Mouse (Mus musculus) hindbrain, embryonic 11.5 days (tissue): Measurements from ENCODE around the gene Syne4. TPM values are rescaled to one million over a fixed set of nuclear protein-coding genes. Genes with fewer than 3 reads are reported as not detected.

Source experiments
- ATAC-seq: fragments of 200-750 bp; cut with Nextera tagmentation; 2 replicates; pipeline ENCODE4 v1.8.0; 2017; ENCODE audit warnings: mild to moderate bottlenecking, moderate TSS enrichment, moderate library complexity; ENCODE audit not compliant: low FRiP score
- DNase-seq: peaks from one replicate; pipeline ENCODE4 v3.0.0-alpha.2; 2015; ENCODE audit warnings: low spot score
- H3K27ac ChIP-seq: fragments of 300-500 bp; sonication (generic); 2 replicates; pipeline ENCODE4 v1.5.1; 2014; ENCODE audit warnings: mild to moderate bottlenecking, low read depth, low read length
- H3K27me3 ChIP-seq: fragments of 300-500 bp; sonication (generic); 2 replicates; pipeline ENCODE4 v1.6.1; 2014; ENCODE audit warnings: mild to moderate bottlenecking, low read length, moderate library complexity, mixed read lengths; ENCODE audit not compliant: control insufficient read depth, insufficient read depth
- H3K36me3 ChIP-seq: fragments of 300-500 bp; sonication (generic); 2 replicates; pipeline ENCODE4 v1.6.1; 2014; ENCODE audit warnings: mild to moderate bottlenecking, low read length, moderate library complexity, mixed read lengths; ENCODE audit not compliant: control insufficient read depth, insufficient read depth
- H3K4me1 ChIP-seq: fragments of 300-500 bp; sonication (generic); replicated peaks from 2 replicates; pipeline ENCODE4 v1.6.1; 2014; ENCODE audit warnings: low read length, mixed read lengths; ENCODE audit not compliant: control insufficient read depth, insufficient read depth
- H3K4me2 ChIP-seq: fragments of 300-500 bp; sonication (generic); replicated peaks from 2 replicates; pipeline ENCODE4 v1.6.1; 2014; ENCODE audit warnings: mild to moderate bottlenecking, low read depth, low read length
- H3K4me3 ChIP-seq: fragments of 300-500 bp; sonication (generic); 2 replicates; pipeline ENCODE4 v1.5.1; 2014; ENCODE audit warnings: low read depth, low read length
- H3K9ac ChIP-seq: fragments of 300-500 bp; sonication (generic); 2 replicates; pipeline ENCODE4 v1.6.1; 2014; ENCODE audit warnings: low read depth, low read length
- H3K9me3 ChIP-seq: fragments of 300-500 bp; sonication (generic); 2 replicates; pipeline ENCODE4 v1.6.1; 2016; ENCODE audit warnings: low read length; ENCODE audit not compliant: control insufficient read depth
- WGBS: fragments of 180-500 bp; shearing (Covaris S2); extraction: QIAGEN DNeasy Blood & Tissue Kit; methylation state at CpG from one replicate; pipeline ENCODE4 v1.1.7; 2014; 5-methylcytosine and 5-hydroxymethylcytosine counted together
- polyA plus RNA-seq: library from polyadenylated mRNA; unstranded; fragments of >200 nt; fragmentation: Nextera tagmentation; extraction: Ambion mirVana; gene quantifications from 2 replicates; pipeline ENCODE4 v1.2.1, GENCODE M21; 2014

Gene Syne4
- polyA plus RNA-seq, 1 experiment from 2014 or later, result 17.4 TPM

DNA sequence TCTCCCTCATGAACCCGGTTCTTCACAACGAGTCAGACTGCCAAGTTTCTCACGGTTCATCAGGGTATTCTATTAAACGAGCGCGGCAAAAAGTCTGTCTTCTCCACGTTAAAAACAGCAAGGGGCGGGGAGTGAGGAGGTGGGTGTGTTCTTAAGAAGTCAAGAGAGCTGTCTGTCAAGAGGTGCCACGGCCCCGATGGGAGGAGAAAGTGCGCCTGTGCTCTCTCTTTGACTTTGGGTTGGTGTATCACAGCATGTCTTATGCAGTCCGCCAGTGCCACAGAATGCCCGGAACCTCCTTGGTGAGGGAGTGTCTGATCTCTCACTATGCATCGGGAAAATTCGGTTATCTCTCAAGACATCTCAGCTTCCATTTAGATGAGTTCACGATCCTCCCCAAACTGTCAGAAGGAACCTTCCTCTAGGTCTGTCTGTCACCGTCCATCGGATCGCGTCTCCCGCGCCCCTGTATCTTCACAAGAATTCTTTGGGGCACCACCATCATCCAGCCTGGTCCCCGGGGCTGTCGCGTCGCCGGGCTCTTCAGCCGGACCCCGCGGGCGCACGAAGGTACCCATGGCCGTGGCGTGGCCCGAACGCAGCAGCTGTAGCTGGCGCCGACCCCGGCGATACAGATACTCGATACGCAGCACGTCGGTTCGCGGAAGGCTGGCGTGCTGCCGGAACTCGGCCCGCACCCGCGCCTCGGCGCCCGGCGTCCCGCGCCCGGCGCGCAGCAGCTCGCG, 7.1 kb downstream of the Syne4 start, which contains the start of gene E130208F15Rik:
TSS of gene E130208F15Rik (plus strand) at position 202 of the 746 bp plus-strand sequence.
- peak within 1 kb of the TSS; percentile 91 for H3K9ac ChIP-seq
- under 1% methylated on average over 56 of the region's 63 CpGs for WGBS
- H3K36me3 ChIP-seq, result no peaks in the 10 kb centered on the region
- H3K4me2 ChIP-seq, result peak within 1 kb of the TSS; percentile 84
- peak; percentile 58 for DNase-seq
- H3K4me1 ChIP-seq, result no peaks in the 10 kb centered on the region
- peak within 1 kb of the TSS; percentile 67 for H3K27ac ChIP-seq
- peak within 1 kb of the TSS; percentile 87 for H3K4me3 ChIP-seq
- no peaks in the 10 kb centered on the region for H3K9me3 ChIP-seq
- peak; percentile 78 for ATAC-seq
- no peaks in the 10 kb centered on the region for H3K27me3 ChIP-seq

DNA sequence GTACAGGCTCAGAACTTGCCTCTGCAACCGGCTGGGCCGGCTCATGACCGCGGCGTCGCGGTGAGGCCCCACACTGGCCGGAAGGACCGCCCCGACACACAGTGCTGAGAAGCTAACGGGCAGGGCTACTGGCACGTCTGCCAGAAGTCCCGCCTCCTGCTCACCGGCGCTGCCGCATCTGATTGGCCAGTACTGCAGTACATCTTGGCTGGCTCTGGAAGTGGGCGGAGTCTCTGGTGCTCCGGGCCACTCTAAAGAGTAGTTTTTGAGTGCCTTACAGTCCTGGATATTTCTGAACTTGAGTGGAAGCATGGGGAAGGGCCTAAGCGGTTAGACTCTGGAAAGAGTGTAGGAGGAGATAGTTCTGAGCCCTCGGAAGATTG, 7.7 kb downstream of the Syne4 start:
- DNase-seq (peak; percentile 95), ATAC-seq (peak; percentile 99)
- Histone ChIP-seq H3K27ac (peak overlapping the region; percentile 67), H3K27me3 (no peaks in the 10 kb centered on the region), H3K4me2 (peak overlapping the region; percentile 84), H3K9me3 (no peaks in the 10 kb centered on the region), H3K4me3 (peak overlapping the region; percentile 87), H3K9ac (peak overlapping the region; percentile 91), H3K4me1 (no peaks in the 10 kb centered on the region), H3K36me3 (no peaks in the 10 kb centered on the region)
- WGBS, result under 1% methylated on average over 20 of the region's 20 CpGs

DNA sequence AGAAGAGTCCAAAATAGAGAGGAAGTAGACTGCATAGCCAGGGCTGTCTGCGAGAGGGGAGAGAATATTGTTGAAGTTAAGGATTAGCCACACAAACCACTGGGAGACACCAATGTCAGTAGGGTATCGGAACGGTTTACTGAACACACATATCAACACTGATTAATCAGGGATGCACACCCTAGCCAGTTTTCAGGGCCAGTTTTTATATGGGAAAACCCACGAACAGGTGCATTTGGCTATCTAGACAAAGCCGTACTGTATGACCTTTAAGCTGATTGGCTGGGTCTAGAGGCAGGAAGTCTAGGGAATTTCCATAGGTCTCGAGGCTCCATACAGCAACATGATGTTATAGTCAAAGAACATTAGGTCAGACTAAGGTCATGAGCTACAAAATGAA, 8.3 kb downstream of the Syne4 start:
- Histone ChIP-seq H3K4me3 (peak overlapping the region; percentile 87), H3K9me3 (no peaks in the 10 kb centered on the region), H3K27me3 (no peaks in the 10 kb centered on the region), H3K4me2 (peak overlapping the region; percentile 84), H3K27ac (no peak overlapping the region), H3K36me3 (no peaks in the 10 kb centered on the region), H3K4me1 (no peaks in the 10 kb centered on the region), H3K9ac (peak overlapping the region; percentile 42; the same call in 1 of the 2 replicates)
- no peak for DNase-seq
- WGBS, result 45% methylated on average over 6 of the region's 6 CpGs
- 0 out of 2 replicates have a peak, but pooled peaks have one; percentile 1 for ATAC-seq

DNA sequence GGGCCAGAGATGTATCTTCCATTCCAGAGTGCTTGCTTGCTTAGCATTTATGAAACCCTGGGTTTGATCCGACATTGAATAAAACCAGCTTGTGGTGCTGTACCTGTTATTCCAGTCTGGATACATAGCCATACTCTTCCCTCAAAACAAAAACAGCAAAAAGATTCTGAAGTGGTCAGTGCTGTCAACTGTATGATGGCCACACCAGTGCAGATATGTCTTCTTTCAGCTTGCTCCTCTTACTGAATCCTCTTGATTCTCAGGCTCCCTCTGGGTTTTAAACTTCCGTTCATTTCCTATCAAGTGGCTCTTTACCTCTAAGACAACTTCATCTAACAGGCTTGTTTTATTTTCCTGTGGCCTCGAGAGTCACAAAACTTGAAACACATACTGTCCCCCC, 9.2 kb downstream of the Syne4 start, which contains the start of gene Sdhaf1:
TSS of gene Sdhaf1 (minus strand) at position 101 of the 400 bp plus-strand sequence.
- WGBS, result 77% methylated on average over 3 of the region's 3 CpGs
- Histone ChIP-seq H3K9ac (peak within 1 kb of the TSS; percentile 42; the same call in 1 of the 2 replicates), H3K27ac (no peak within 1 kb of the TSS), H3K4me1 (no peaks in the 10 kb centered on the region), H3K36me3 (no peaks in the 10 kb centered on the region), H3K27me3 (no peaks in the 10 kb centered on the region), H3K4me2 (peak within 1 kb of the TSS; percentile 84), H3K9me3 (no peaks in the 10 kb centered on the region), H3K4me3 (peak within 1 kb of the TSS; percentile 87)
- DNase-seq (no peak), ATAC-seq (no peak)

DNA sequence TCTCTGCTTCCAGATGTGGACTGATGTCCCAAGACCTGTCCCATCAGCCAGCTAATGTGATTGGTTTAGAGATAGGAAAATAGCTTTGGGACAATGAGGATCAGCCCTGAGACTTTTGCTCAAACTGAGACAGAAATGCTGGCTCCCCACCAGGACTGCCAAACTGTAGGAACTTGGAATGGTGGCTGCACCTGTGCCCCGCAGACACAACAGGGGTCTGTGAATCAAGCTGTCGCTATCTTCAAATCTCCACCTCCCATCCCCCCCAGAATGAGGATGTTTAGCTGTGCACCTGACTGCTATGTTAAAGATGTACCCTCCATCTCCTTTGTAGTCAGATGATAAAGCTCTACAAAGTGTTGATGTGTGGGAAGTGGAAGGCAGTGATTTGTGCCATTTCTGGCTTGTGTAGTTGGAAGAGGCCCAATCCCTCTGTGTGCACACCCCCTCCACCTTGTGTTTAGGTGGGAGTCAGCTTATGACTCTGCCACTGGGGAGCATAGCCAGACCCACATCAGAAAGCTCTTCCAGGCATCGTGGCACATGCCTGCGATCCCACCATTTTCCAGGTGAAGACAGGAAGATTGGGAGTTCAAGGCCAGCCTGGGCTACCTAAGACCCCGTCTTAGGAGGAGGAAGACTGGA, 9.8 kb downstream of the Syne4 start:
- H3K4me1 ChIP-seq, result no peaks in the 10 kb centered on the region
- no peaks in the 10 kb centered on the region for H3K27me3 ChIP-seq
- DNase-seq (no peak), ATAC-seq (no peak)
- H3K4me3 ChIP-seq, result no peak overlapping the region
- no peak overlapping the region for H3K4me2 ChIP-seq
- no peak overlapping the region for H3K27ac ChIP-seq
- no peaks in the 10 kb centered on the region for H3K9me3 ChIP-seq
- 85% methylated on average over 5 of the region's 5 CpGs for WGBS
- H3K36me3 ChIP-seq, result no peaks in the 10 kb centered on the region
- no peak overlapping the region for H3K9ac ChIP-seq

DNA sequence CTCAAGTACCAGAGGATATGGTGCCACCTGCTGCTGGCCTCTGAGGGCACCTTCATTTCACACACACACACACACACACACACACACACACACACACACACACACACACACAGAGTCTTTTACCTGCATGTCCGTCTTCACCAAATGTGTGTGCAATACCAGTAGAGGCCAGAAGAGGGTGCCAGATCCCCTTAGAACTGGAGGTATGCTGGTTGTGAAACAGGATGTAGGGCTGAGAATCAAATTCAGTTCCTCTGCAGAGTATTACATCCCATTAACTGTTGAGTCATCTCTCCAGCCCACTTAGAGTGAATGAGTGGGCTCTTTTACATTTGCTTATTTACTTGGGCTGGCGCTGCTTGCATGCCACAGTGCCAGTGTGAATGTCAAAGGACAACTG, 10.8 kb downstream of the Syne4 start:
- Histone ChIP-seq H3K9ac (no peak overlapping the region), H3K4me1 (no peaks in the 10 kb centered on the region), H3K4me3 (no peak overlapping the region), H3K4me2 (no peak overlapping the region), H3K27me3 (no peaks in the 10 kb centered on the region), H3K36me3 (no peaks in the 10 kb centered on the region), H3K9me3 (no peaks in the 10 kb centered on the region), H3K27ac (no peak overlapping the region)
- DNase-seq (peak; percentile 76), ATAC-seq (no peak)
- WGBS, result 60% methylated on average over 2 of the region's 2 CpGs

DNA sequence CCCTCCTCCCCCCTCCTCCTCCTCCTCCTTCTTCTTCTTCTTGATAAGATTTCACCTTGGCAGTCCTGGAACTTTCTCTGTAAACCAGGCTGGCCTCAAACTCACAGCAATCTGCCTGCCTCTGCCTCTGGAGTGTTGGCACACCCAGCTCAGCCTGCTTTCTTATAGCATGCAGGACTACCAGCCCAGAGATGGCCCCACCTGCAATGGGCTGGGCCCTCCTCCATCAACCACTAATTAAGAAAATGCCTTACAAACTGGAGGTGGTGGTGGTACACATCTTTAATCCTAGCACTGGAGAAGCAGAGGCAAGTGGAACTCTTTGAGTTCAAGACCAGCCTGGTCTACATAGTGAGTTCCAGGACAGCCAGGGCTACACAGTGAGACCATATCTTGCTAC, 11.8 kb downstream of the Syne4 start:
- no peak overlapping the region for H3K4me3 ChIP-seq
- H3K27me3 ChIP-seq, result no peaks in the 10 kb centered on the region
- no peak overlapping the region for H3K9ac ChIP-seq
- H3K27ac ChIP-seq, result no peak overlapping the region
- DNase-seq (no peak), ATAC-seq (no peak)
- no peaks in the 10 kb centered on the region for H3K36me3 ChIP-seq
- H3K9me3 ChIP-seq, result no peaks in the 10 kb centered on the region
- H3K4me2 ChIP-seq, result no peak overlapping the region
- H3K4me1 ChIP-seq, result no peaks in the 10 kb centered on the region

DNA sequence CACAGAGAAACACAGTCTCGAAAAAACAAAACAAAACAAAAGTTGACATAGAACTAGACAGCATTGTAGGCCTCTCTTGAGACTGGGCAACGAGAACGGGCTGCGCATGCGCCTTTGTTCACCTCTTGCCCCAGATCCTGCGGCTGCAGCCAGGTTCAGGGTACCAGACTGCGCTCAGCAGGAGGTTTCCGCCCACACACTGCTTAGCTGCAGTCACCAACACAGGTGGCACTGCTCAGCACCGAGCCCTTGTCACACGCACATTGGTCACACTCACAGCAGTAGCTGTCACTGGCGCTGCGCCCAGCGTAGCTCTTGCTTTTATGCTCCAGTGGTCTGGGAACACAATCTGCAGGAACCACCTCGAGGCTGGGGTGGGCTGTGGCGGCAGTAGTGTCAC, 12.5 kb downstream of the Syne4 start:
- Histone ChIP-seq H3K9me3 (no peaks in the 10 kb centered on the region), H3K27ac (no peak overlapping the region), H3K36me3 (no peaks in the 10 kb centered on the region), H3K4me1 (no peaks in the 10 kb centered on the region; the same call in 1 of the 2 replicates), H3K4me3 (no peak overlapping the region), H3K27me3 (no peaks in the 10 kb centered on the region), H3K4me2 (no peak overlapping the region), H3K9ac (no peak overlapping the region)
- 57% methylated on average over 15 of the region's 15 CpGs for WGBS
- no peak for ATAC-seq
- DNase-seq, result no peak
